Mouse (Mus musculus): ENCODE measurements around the gene Tlcd1. TPM values are rescaled to one million over a fixed set of nuclear protein-coding genes. Genes with fewer than 3 reads are reported as not detected.

The Tlcd1 gene
- total and polyA plus RNA-seq, 2 experiments: 50.7 to 61.5 TPM

GRCm38 (mm10) chr11:78189234-78190040, 12.9 kb downstream of the Tlcd1 start:
- Histone ChIP-seq H3K79me2 (ENCODE audit: control insufficient read depth, insufficient read depth, low read length) (no peaks in the 10 kb centered on the region), H3K36me3 (ENCODE audit: control insufficient read depth, insufficient read depth, low read length) (no peaks in the 10 kb centered on the region), H3K4me1 (ENCODE audit: control insufficient read depth, insufficient read depth, low read length) (peaks cover 2% of the 10 kb centered on the region; the same call in 1 of the 2 replicates), H3K27ac (replicated peaks; ENCODE audit: insufficient read depth, low read depth, low read length) (peak overlapping the region; percentile 29), H3K27me3 (ENCODE audit: control insufficient read depth, insufficient read depth, low read length) (no peaks in the 10 kb centered on the region), H3K9ac (ENCODE audit: low read depth, low read length) (peak overlapping the region; percentile 86), H3K4me3 (ENCODE audit: insufficient read depth, low read depth, low read length) (peak overlapping the region; percentile 73)
- 1% methylated on average over 42 of the region's 42 CpGs for WGBS
- DNase-seq (ENCODE audit: extremely low read depth, low read depth, low spot score): peak; percentile 42
- TF ChIP-seq CTCF (IDR thresholded peaks at IDR 0.05; ENCODE audit: low read depth, low read length) (no peak), POLR2A (IDR thresholded peaks at IDR 0.05; ENCODE audit: extremely low read depth, insufficient read depth, low read length) (0 out of 2 replicates have a peak, but pooled peaks have one; percentile 16)

GRCm38 (mm10) chr11:78190041-78190440, 13.5 kb downstream of the Tlcd1 start:
- Histone ChIP-seq H3K27me3 (ENCODE audit: control insufficient read depth, insufficient read depth, low read length) (no peaks in the 10 kb centered on the region), H3K79me2 (ENCODE audit: control insufficient read depth, insufficient read depth, low read length) (no peaks in the 10 kb centered on the region), H3K36me3 (ENCODE audit: control insufficient read depth, insufficient read depth, low read length) (no peaks in the 10 kb centered on the region), H3K27ac (replicated peaks; ENCODE audit: insufficient read depth, low read depth, low read length) (no peak overlapping the region), H3K4me3 (ENCODE audit: insufficient read depth, low read depth, low read length) (no peak overlapping the region), H3K4me1 (ENCODE audit: control insufficient read depth, insufficient read depth, low read length) (peaks cover 3% of the 10 kb centered on the region; the same call in 1 of the 2 replicates), H3K9ac (ENCODE audit: low read depth, low read length) (no peak overlapping the region)
- TF ChIP-seq POLR2A (IDR thresholded peaks at IDR 0.05; ENCODE audit: extremely low read depth, insufficient read depth, low read length): no peak
- TF ChIP-seq CTCF (IDR thresholded peaks at IDR 0.05; ENCODE audit: low read depth, low read length): no peak
- no peak for DNase-seq (ENCODE audit: extremely low read depth, low read depth, low spot score)
- WGBS: 60% methylated on average over 6 of the region's 6 CpGs

- no peaks in the 10 kb centered on the region for H3K27me3 ChIP-seq (ENCODE audit: control insufficient read depth, insufficient read depth, low read length)
Measured at GRCm38 (mm10) chr11:78193113-78193512, 16.6 kb downstream of the Tlcd1 start, which contains the start of gene Proca1. Gene Proca1 (plus strand): TSS chr11:78193392.

DNA sequence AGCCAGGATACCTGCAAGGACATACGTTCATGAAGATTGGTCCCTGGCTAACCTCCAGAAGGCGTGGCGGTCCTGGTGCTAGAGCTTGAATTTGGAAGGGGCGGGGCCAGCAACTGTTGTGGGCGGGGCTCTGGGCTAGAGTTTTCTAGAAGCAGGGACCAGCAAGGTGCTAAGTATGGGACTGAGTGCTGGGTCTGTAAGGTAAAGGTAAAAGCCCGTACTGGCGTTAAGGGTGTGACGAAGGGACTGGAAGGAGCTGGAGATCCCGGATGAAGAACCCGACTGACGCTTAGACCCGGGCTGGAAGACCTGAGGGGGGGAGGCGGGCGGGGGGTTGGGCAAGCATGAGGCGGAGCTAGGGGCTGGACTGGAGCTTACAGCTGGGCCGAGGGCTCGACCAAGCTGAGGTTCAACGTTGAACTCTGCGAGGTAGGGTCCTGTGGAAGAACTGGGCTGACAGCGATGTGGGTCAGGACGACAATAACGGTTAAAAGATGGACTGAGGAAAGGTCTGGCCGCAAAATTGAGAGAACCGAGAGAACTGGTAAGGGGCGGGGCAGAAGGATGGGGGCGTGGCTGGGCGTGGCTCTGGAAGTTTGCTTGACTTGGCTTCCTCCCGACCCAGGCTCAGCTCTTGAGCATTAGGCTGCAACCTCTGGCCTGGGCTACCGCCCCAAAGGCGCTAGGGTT, 18.0 kb downstream of the Tlcd1 start:
- Histone ChIP-seq H3K79me2 (ENCODE audit: control insufficient read depth, insufficient read depth, low read length) (no peaks in the 10 kb centered on the region), H3K36me3 (ENCODE audit: control insufficient read depth, insufficient read depth, low read length) (no peaks in the 10 kb centered on the region), H3K27ac (replicated peaks; ENCODE audit: insufficient read depth, low read depth, low read length) (peak overlapping the region; percentile 58; the same call in 1 of the 2 replicates), H3K9ac (ENCODE audit: low read depth, low read length) (peak overlapping the region; percentile 64), H3K4me3 (ENCODE audit: insufficient read depth, low read depth, low read length) (peak overlapping the region; percentile 59), H3K27me3 (ENCODE audit: control insufficient read depth, insufficient read depth, low read length) (no peaks in the 10 kb centered on the region), H3K4me1 (ENCODE audit: control insufficient read depth, insufficient read depth, low read length) (peaks cover 3% of the 10 kb centered on the region; the same call in 1 of the 2 replicates)
- TF ChIP-seq CTCF (IDR thresholded peaks at IDR 0.05; ENCODE audit: low read depth, low read length): no peak
- no peak for TF ChIP-seq POLR2A (IDR thresholded peaks at IDR 0.05; ENCODE audit: extremely low read depth, insufficient read depth, low read length)
- DNase-seq (ENCODE audit: extremely low read depth, low read depth, low spot score): peak; percentile 77
- 7% methylated on average over 30 of the region's 30 CpGs for WGBS

More at GRCm38 (mm10) chr11:78193113-78193512, 16.6 kb downstream of the Tlcd1 start, which contains the start of gene Proca1:
- Histone ChIP-seq H3K4me3 (ENCODE audit: insufficient read depth, low read depth, low read length) (no peak within 1 kb of the TSS), H3K4me1 (ENCODE audit: control insufficient read depth, insufficient read depth, low read length) (peaks cover 4% of the 10 kb centered on the region; the same call in 1 of the 2 replicates), H3K27ac (replicated peaks; ENCODE audit: insufficient read depth, low read depth, low read length) (no peak within 1 kb of the TSS), H3K79me2 (ENCODE audit: control insufficient read depth, insufficient read depth, low read length) (no peaks in the 10 kb centered on the region), H3K9ac (ENCODE audit: low read depth, low read length) (no peak within 1 kb of the TSS), H3K36me3 (ENCODE audit: control insufficient read depth, insufficient read depth, low read length) (no peaks in the 10 kb centered on the region)
- DNase-seq (ENCODE audit: extremely low read depth, low read depth, low spot score): no peak
- TF ChIP-seq CTCF (IDR thresholded peaks at IDR 0.05; ENCODE audit: low read depth, low read length) (no peak), POLR2A (IDR thresholded peaks at IDR 0.05; ENCODE audit: extremely low read depth, insufficient read depth, low read length) (no peak)
- WGBS: 100% methylated on average over 1 of the region's 1 CpGs

- Histone ChIP-seq H3K79me2 (ENCODE audit: control insufficient read depth, insufficient read depth, low read length) (no peaks in the 10 kb centered on the region), H3K4me3 (ENCODE audit: insufficient read depth, low read depth, low read length) (peak overlapping the region; percentile 59), H3K27ac (replicated peaks; ENCODE audit: insufficient read depth, low read depth, low read length) (peak overlapping the region; percentile 22), H3K36me3 (ENCODE audit: control insufficient read depth, insufficient read depth, low read length) (no peaks in the 10 kb centered on the region), H3K27me3 (ENCODE audit: control insufficient read depth, insufficient read depth, low read length) (no peaks in the 10 kb centered on the region), H3K4me1 (ENCODE audit: control insufficient read depth, insufficient read depth, low read length) (0 out of 2 replicates have a peak, but pooled peaks cover 3% of the 10 kb centered on the region), H3K9ac (ENCODE audit: low read depth, low read length) (peak overlapping the region; percentile 14; the same call in 1 of the 2 replicates)
- WGBS: 67% methylated on average over 23 of the region's 23 CpGs
- no peak for DNase-seq (ENCODE audit: extremely low read depth, low read depth, low spot score)
- TF ChIP-seq POLR2A (IDR thresholded peaks at IDR 0.05; ENCODE audit: extremely low read depth, insufficient read depth, low read length) (no peak), CTCF (IDR thresholded peaks at IDR 0.05; ENCODE audit: low read depth, low read length) (no peak)
Measured at GRCm38 (mm10) chr11:78195101-78195863, 18.8 kb downstream of the Tlcd1 start.
